Mouse (Mus musculus) neural tube, embryonic 12.5 days (tissue): ENCODE results near the gene Sart3. TPM values are rescaled to one million over a fixed set of nuclear protein-coding genes. Genes with fewer than 3 reads are reported as not detected.

Source experiments
- ATAC-seq: fragments of 200-750 bp; cut with Nextera tagmentation; 2 replicates; pipeline ENCODE4 v1.8.0; 2017; ENCODE audit warnings: low read depth, mild to moderate bottlenecking, moderate TSS enrichment, moderate library complexity; ENCODE audit not compliant: low FRiP score
- H3K27ac ChIP-seq: fragments of 300-500 bp; sonication (generic); 2 replicates; pipeline ENCODE4 v1.5.1; 2016
- H3K27me3 ChIP-seq: fragments of 300-500 bp; sonication (generic); replicated peaks from 2 replicates; pipeline ENCODE4 v1.6.1; 2016; ENCODE audit warnings: mild to moderate bottlenecking
- H3K36me3 ChIP-seq: fragments of 300-500 bp; sonication (generic); 2 replicates; pipeline ENCODE4 v1.6.1; 2016; ENCODE audit warnings: mild to moderate bottlenecking
- H3K4me1 ChIP-seq: fragments of 300-500 bp; sonication (generic); 2 replicates; pipeline ENCODE4 v1.6.1; 2016
- H3K4me2 ChIP-seq: fragments of 300-500 bp; sonication (generic); replicated peaks from 2 replicates; pipeline ENCODE4 v1.6.1; 2016; ENCODE audit warnings: mild to moderate bottlenecking
- H3K4me3 ChIP-seq: fragments of 300-500 bp; sonication (generic); 2 replicates; pipeline ENCODE4 v1.5.1; 2016
- H3K9ac ChIP-seq: fragments of 300-500 bp; sonication (generic); 2 replicates; pipeline ENCODE4 v1.6.1; 2016; ENCODE audit warnings: mild to moderate bottlenecking
- H3K9me3 ChIP-seq: fragments of 300-500 bp; sonication (generic); 2 replicates; pipeline ENCODE4 v1.6.1; 2016; ENCODE audit warnings: mild to moderate bottlenecking
- WGBS: fragments of 180-500 bp; shearing (Covaris S2); methylation state at CpG from one replicate; pipeline ENCODE4 v1.1.7; 2016; 5-methylcytosine and 5-hydroxymethylcytosine counted together
- polyA plus RNA-seq: library from polyadenylated mRNA; unstranded; fragments of >200 nt; fragmentation: Nextera tagmentation; extraction: Ambion mirVana; gene quantifications from 2 replicates; pipeline ENCODE4 v1.2.1, GENCODE M21; 2016

Sart3 gene
- polyA plus RNA-seq, 1 experiment from 2014 or later, result 69.1 TPM

DNA sequence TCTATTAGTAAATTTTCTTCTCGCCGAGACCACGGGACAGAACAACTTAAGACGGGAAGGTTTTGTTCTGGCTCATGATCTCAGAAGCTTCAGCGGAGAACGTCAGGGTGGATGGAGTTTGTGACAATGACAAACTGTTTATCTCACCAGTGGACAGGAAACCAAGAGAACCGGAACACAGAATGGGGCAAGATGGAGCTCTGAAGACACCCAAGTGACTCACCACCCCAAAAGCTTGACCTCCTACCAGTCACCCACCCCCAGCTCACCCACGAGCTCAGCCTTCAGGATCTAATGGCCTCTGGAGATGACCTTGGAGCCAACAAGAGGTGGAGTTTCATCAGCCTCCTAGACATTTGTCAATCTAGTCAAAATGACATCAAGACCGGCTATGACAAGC lies 33.0 kb upstream of the Sart3 start:
- whole genome bisulfite sequencing, result 86% methylated on average over 9 of the region's 9 CpGs

DNA sequence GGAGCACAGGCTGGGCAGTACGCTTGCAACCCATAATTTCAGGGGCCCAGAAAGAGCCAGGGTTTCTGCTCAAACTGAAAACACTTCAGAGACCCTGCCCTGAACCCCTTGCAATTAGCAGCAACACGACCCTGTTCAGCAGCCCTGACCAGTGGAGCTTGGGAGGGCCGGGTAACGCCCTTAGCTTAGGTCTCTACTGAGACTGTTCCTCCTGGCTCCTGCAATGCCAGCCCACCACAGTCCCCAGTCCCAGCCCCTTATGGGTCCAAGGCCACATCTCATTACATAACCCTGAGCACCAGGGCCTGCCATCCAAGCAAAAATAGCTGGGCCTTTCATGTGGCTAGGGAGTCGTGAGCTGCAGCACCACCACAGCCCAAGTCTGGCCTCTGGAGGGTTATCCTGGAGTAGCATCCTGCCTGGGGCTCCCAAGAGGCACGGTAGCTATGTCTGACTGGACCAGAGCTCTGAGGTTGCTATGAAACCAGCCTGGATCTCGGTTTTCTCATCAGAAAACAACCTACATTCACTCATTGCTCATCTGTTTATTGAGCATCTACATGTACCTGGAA lies 32.2 kb upstream of the Sart3 start:
- H3K9me3 ChIP-seq, result no peaks in the 10 kb centered on the region
- H3K36me3 ChIP-seq, result no peaks in the 10 kb centered on the region
- H3K4me3 ChIP-seq, result no peak overlapping the region
- H3K4me2 ChIP-seq, result no peak overlapping the region
- peaks cover 14% of the 10 kb centered on the region for H3K4me1 ChIP-seq
- no peak overlapping the region for H3K9ac ChIP-seq
- WGBS, result 57% methylated on average over 7 of the region's 7 CpGs
- no peaks in the 10 kb centered on the region for H3K27me3 ChIP-seq
- H3K27ac ChIP-seq, result no peak overlapping the region
- ATAC-seq, result no peak

More for the DNA sequence above, 33.0 kb upstream of the Sart3 start:
- Histone ChIP-seq H3K27ac (no peak overlapping the region), H3K27me3 (no peaks in the 10 kb centered on the region), H3K36me3 (no peaks in the 10 kb centered on the region), H3K9me3 (no peaks in the 10 kb centered on the region), H3K9ac (no peak overlapping the region), H3K4me3 (no peak overlapping the region), H3K4me2 (no peak overlapping the region), H3K4me1 (peaks cover 6% of the 10 kb centered on the region)
- no peak for ATAC-seq

DNA sequence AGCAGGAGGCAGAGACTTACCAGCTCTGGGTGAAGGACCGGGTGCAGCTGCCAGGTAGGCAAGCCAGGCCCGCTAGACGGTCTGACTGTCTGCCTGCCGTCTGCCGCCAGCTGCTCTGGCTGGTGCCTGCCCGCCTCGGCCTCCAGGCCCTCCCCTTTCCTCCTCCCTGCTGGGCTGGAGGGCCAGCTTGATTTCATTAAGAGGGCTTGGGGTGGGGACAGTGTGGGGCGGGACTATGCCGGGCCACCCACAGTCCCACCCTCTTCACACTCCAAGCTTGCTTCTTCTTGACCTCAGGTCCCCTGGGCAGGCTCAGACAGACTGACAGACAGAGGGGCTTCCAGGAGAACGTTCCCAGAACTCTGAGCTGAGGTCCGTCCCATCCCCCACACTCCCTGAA lies 28.0 kb upstream of the Sart3 start, which contains the start of gene Tmem119:
Tmem119 (minus strand) TSS at position 237 of the 400 bp plus-strand sequence.
- no peaks in the 10 kb centered on the region for H3K9me3 ChIP-seq
- H3K9ac ChIP-seq, result peak within 1 kb of the TSS; percentile 43; the same call in 1 of the 2 replicates
- H3K36me3 ChIP-seq, result no peaks in the 10 kb centered on the region
- 0 out of 2 replicates have a peak, but pooled peaks cover 5% of the 10 kb centered on the region for H3K27me3 ChIP-seq
- H3K4me1 ChIP-seq, result peaks cover 34% of the 10 kb centered on the region
- H3K4me3 ChIP-seq, result peak within 1 kb of the TSS; percentile 20
- H3K27ac ChIP-seq, result peak within 1 kb of the TSS; percentile 46; the same call in 1 of the 2 replicates
- 2% methylated on average over 11 of the region's 11 CpGs for WGBS
- H3K4me2 ChIP-seq, result peak within 1 kb of the TSS; percentile 44
- peak; percentile 69 for ATAC-seq

DNA sequence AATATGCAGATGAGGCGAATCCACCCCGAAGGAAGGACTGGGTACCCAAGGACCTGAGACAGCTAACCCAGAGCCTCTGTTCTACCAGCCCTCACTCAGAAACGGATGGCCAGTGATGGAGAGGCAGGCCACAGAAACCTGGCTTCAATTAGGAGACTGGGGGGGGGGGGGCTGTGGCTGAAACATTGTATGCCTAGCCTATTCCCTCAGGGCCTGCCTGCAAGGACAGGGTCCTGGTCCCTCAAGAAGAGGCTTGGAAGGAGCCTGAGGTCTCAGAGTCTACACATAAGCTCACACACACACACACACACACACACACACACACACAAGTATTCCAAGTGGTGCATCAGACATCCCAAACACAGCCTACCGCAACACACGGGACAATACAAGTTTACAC lies 27.4 kb upstream of the Sart3 start:
- no peaks in the 10 kb centered on the region for H3K9me3 ChIP-seq
- peak overlapping the region; percentile 20 for H3K4me3 ChIP-seq
- peak overlapping the region; percentile 44 for H3K4me2 ChIP-seq
- H3K4me1 ChIP-seq, result peaks cover 34% of the 10 kb centered on the region
- no peak for ATAC-seq
- 32% methylated on average over 5 of the region's 5 CpGs for WGBS
- H3K36me3 ChIP-seq, result no peaks in the 10 kb centered on the region
- H3K9ac ChIP-seq, result peak overlapping the region; percentile 43; the same call in 1 of the 2 replicates
- H3K27me3 ChIP-seq, result 0 out of 2 replicates have a peak, but pooled peaks cover 5% of the 10 kb centered on the region
- peak overlapping the region; percentile 46; the same call in 1 of the 2 replicates for H3K27ac ChIP-seq

DNA sequence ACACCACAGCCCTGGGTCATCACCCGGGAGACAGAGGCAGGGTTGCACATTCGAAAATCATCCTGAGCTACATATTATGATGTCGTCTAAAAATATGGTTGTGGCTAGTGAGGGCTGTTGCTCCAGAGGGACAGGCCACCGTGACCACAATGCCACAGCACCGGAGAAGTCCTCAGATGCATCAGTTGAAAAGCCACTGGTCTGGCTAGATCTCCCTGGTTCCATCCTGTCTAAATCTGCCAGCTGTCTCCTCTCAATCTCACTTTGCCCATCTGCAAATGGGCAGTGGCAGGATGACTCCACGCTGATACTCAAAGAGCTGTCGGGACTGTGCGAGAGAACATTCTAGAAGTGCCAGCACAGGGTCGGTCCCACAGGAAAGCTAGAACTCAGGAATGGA lies 26.2 kb upstream of the Sart3 start:
- no peak for ATAC-seq
- Histone ChIP-seq H3K9me3 (no peaks in the 10 kb centered on the region), H3K4me3 (no peak overlapping the region), H3K9ac (no peak overlapping the region), H3K27ac (no peak overlapping the region), H3K4me1 (peaks cover 34% of the 10 kb centered on the region), H3K36me3 (no peaks in the 10 kb centered on the region), H3K27me3 (0 out of 2 replicates have a peak, but pooled peaks cover 5% of the 10 kb centered on the region), H3K4me2 (peak overlapping the region; percentile 44)
- 82% methylated on average over 9 of the region's 9 CpGs for WGBS

DNA sequence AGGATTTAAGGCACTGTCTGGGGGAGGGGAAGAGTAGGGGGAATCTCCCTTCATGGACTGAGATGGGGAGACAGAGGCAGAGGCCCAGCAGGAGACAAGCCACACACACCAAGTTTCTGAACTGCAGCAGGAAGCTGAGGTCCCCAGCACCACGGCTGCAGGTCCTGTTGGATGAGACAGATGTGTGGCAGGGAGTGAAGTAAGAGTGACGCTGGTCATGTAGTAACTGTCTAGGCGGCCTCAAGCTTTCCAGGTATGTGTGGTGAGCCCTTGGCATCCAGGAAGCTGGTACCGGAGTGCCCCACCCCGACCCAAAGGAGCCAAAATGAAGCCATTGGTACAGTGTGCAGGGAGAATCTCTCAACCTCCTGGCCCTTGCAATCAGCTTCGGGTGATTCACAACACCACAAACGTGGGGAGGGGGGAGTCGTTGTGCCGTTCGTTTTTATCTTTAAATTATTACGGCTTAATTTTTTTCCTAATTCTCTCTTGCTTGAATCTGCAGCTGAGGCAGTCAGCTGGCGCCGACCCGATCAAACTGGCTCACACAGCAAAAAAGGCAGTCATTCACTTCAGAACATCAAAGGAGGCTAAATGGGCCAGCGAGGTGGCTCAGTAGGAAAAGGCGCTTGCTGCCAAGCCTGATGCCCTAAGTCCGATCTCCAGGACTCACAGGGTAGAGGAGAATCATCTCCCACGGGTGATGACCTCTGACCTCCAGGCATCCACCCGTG lies 25.0 kb upstream of the Sart3 start:
- Histone ChIP-seq H3K4me1 (peaks cover 34% of the 10 kb centered on the region), H3K9ac (no peak overlapping the region)

DNA sequence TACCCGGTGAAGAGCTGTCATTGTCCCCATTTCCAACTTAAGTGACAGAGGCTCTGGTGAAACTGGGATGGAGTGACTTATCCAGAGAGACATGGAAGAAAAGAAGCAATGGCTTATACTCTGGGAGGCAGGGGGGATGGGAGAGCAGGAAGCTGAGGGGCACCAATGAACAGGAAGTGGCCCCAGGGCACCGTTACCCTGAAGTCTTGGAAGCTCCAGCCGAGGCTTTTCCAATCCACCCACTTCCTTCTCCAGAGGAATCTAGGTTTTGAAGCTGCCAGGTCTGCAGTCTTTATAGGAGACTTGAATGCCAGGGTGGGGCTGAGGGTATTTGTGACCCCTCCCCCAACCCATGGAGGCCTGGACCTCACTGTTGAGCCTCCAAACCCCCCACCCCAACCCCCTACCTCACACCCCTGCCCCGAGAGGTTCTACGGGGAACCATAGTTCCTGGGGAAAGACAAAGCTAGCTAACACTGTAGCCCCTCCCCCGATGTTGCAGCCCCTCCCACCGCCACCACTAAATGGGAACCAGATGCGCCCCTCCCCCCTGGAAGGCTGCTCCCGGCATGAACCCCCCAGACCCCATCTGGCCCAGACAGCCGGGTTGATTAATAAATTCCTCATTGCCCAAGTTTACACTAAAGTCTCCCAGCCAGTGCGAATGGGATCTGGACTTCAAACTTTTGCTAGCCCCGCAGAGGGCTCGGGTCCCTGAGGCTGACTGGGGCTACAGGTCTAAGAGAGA lies 24.3 kb upstream of the Sart3 start:
- no peak overlapping the region for H3K9ac ChIP-seq
- 10% methylated on average over 13 of the region's 13 CpGs for WGBS

More for the DNA sequence above, 25.0 kb upstream of the Sart3 start:
- Histone ChIP-seq H3K4me3 (no peak overlapping the region), H3K4me2 (peak overlapping the region; percentile 44), H3K9me3 (no peaks in the 10 kb centered on the region), H3K27ac (no peak overlapping the region; the same call in 1 of the 2 replicates), H3K27me3 (0 out of 2 replicates have a peak, but pooled peaks cover 5% of the 10 kb centered on the region), H3K36me3 (no peaks in the 10 kb centered on the region)
- 9% methylated on average over 19 of the region's 19 CpGs for WGBS
- ATAC-seq, result no peak

DNA sequence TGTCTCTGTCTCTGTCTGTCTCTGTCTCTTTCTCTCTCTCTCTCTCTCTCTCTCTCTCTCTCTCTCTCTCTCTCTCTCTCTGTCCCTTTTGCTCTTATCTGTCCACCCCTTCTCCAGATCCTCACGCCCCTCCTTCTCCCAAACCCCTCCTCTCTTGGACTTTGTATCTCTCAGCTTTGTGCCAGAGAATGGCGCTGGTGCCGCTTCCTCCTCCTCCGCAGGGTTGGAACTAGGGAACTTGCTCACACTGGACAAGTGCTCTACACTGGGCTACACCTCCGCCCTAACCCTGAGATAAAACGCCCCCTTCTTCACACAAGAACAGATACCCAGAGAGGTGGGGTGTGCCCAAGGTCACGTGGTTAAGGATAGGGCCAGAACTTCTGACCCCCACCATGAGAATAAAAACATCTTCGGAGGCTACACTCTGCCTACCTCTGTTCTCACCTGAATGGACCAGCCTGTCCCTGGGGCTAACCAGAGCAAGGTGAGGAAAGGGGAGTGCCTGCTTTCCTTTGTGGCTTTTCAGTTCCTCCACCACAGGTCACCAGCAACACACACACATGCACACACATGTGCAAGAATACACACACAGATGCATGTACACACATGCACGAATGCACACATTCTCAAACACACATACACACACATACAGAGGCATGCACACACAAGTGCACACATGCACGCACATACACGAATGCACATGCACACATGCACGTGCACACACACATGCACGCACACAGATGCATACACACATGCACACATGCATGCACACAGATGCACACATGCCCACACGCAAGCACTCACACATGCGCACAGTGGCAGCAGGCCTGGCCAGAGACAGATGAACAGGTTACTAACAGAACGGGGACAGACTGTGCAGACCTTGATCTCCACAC lies 19.1 kb upstream of the Sart3 start:
- Histone ChIP-seq H3K4me2 (no peak overlapping the region), H3K9ac (no peak overlapping the region), H3K36me3 (no peaks in the 10 kb centered on the region), H3K27ac (no peak overlapping the region), H3K4me1 (peaks cover 14% of the 10 kb centered on the region), H3K9me3 (no peaks in the 10 kb centered on the region), H3K27me3 (no peaks in the 10 kb centered on the region), H3K4me3 (no peak overlapping the region)
- WGBS, result 87% methylated on average over 16 of the region's 16 CpGs
- no peak for ATAC-seq

More for the DNA sequence above, 24.3 kb upstream of the Sart3 start:
- Histone ChIP-seq H3K4me3 (no peak overlapping the region), H3K9me3 (no peaks in the 10 kb centered on the region), H3K4me2 (peak overlapping the region; percentile 44), H3K27ac (no peak overlapping the region; the same call in 1 of the 2 replicates), H3K27me3 (0 out of 2 replicates have a peak, but pooled peaks cover 5% of the 10 kb centered on the region), H3K4me1 (peaks cover 34% of the 10 kb centered on the region), H3K36me3 (no peaks in the 10 kb centered on the region)
- ATAC-seq, result 0 out of 2 replicates have a peak, but pooled peaks have one; percentile 18

DNA sequence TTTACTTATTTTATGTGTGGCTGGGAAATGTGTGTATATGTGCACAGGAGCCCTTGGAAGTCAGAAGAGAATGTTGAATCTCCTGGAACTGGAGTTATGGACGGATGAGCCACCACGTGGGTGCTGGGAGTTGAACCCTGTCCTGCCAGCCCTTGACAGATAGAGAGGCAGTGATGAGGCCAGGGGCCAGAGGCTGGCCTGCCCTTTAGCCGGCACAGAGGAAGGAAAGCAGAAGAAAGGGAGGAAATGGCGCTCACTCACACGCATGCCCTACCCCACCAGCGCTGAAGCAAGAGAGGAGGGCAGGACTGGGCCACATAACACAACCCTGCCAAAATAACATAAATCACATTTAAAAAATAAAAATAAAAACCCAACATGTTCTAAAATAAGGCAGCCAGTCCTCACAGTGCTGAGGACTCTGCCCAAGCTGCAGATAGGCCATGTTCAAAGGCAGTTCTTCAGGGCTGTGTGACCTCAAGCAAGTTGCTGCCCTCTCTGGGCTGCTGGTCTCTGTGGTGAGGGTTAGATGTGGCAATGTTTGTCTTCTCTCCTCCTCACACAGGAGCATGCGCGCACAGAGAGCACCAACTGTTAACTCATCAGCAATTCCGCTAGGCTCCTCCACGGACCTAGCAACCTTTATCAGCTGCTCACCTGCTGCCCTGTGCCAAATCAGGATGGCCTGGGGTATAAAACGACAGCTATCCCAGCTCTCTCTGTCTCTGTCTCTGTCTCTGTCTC lies 18.3 kb upstream of the Sart3 start:
- H3K36me3 ChIP-seq, result no peaks in the 10 kb centered on the region
- H3K27ac ChIP-seq, result no peak overlapping the region
- H3K4me1 ChIP-seq, result peaks cover 11% of the 10 kb centered on the region
- no peak overlapping the region for H3K4me2 ChIP-seq
- WGBS, result 75% methylated on average over 11 of the region's 11 CpGs
- H3K27me3 ChIP-seq, result no peaks in the 10 kb centered on the region
- H3K4me3 ChIP-seq, result no peak overlapping the region
- ATAC-seq, result no peak
- H3K9me3 ChIP-seq, result no peaks in the 10 kb centered on the region
- H3K9ac ChIP-seq, result no peak overlapping the region

DNA sequence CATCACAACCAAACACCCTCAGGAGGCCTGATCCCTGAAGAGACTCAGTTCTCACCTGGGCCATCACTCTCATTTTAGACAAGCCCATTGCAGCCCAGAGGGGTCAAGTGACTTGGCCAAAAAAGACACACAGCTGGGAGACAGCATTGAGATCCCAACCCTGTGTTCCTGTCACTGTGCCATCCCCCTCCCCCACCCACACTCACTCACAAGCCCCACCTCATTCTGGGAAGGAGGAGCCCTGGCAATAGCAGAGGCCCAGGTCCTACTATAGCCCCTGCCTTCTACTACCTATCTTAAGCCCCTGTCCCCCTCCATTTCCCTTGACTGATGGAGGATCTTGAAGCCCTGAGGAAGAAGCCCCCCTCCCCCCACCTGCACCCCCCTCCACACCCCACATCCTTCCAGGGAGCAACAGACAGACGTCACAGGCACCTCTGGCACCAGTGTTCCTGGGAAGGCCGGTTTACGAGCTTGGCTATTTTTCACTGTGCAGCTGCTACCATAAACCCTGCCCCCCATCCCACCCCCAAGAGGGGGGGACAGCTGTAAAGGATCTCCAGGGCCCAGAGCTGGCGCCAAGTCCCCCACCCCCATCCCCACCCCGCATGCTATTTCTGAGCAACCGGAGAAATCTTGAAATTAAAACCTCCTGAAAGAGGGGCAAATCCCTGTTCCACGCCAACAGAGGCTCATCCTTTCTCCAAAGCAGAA lies 16.9 kb upstream of the Sart3 start:
- no peak for ATAC-seq
- no peaks in the 10 kb centered on the region for H3K27me3 ChIP-seq
- no peaks in the 10 kb centered on the region for H3K9me3 ChIP-seq
- no peak overlapping the region for H3K4me3 ChIP-seq
- H3K27ac ChIP-seq, result no peak overlapping the region
- H3K4me2 ChIP-seq, result no peak overlapping the region
- no peak overlapping the region for H3K9ac ChIP-seq
- no peaks in the 10 kb centered on the region for H3K36me3 ChIP-seq
- H3K4me1 ChIP-seq, result peaks cover 11% of the 10 kb centered on the region
- 17% methylated on average over 7 of the region's 7 CpGs for WGBS
